Mouse (Mus musculus) MEL-GATA-1-ER (cell line): Measurements from ENCODE around the gene Rflna.

Experiments used
- DNase-seq: peaks from one replicate; pipeline ENCODE4 v3.0.0-alpha.2; 2012; ENCODE audit warnings: low read depth; ENCODE audit errors: extremely low read depth

The Rflna gene

DNA sequence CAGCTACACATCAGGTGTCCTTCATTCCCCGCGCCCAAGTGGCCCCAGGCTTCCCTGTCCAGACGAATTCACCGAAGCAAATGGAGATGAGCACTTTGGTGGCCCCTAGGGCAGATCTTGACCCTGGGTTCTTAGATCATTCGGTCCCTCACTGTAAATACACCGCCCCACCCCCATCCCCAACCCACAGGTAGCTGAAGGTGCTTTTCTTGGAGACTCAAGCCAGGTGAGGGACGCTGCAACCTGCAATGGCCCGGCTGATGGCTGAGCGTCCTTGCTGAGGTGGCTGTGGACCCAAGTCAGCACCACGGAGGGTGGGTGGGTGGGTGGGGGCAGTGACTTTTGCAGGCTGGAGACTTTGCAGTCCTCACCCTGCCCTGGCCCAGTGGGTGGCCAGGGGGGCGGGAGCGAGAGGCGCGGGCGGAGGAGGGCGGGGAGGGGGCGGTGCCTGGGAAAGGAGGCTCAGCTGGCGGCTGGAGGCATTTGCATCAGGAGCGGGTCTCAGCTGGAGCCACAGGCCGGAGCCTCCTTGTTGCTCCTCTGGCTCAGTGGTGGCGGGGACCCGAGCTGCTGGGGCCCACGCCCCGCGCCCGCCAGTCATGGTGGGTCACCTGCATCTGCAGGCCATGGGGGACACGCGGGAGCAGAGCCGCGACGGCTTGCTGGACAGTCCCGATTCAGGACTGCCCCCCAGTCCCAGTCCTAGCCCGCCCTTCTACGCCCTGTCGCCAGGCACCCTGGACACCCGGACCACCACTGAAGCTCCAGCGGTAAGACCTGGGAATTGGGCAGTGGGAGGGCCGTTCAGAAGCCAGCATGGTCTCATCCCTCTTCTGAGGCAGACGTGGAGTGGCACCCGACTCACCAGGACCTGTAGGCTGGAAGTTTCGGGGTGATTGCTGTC lies at the start of gene Rflna:
Gene Rflna, plus strand, starts transcription at position 253 of the 904 bp plus-strand sequence.
- DNase-seq = no peak

DNA sequence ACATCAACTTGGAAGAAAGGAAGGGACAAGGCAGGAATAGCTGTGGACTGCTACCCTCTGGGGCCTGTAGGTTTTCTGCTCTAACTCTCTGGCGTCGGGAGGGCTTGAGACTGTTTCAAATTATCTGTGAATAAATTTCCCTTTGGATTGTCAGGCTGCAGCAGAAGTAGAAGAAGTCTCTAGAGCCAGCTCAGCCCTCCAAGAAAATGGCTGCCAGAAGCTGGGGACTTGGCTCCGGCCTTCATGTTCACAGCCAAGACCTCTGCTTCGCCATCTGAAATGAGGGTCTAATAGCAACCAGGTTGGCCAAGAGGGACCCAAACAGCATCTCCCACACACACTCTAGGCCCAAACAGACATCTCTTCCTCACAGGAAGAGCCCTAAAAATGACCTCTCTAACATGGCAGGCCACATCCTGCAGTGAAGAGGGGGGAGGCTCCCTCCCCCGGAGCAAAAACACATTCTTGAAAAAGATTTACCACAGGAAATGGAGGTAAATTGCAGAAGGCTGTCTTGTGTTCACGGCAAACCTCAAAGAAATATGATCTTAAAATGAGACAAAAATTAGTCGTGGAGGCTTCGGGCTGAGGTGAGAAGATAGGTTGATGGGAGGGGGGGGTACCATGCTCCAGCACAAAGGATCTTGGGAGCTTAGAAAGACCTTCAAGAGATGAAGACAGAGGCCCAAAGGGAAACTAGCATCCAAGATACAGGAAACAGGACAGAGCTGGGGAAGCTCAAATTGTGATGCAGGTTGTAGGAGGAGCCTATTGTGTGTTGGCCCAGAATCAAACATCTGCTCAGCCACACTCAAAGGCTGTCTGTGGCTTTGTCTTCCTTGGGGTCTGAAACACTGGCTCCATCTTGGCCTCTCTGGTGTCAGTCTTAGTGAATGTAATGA lies 48.4 kb upstream of the Rflna start:
- no peak for DNase-seq

- DNase-seq = no peak
Observed at GRCm38 (mm10) chr5:124957491-124957890, 45.5 kb upstream of the Rflna start.

DNA sequence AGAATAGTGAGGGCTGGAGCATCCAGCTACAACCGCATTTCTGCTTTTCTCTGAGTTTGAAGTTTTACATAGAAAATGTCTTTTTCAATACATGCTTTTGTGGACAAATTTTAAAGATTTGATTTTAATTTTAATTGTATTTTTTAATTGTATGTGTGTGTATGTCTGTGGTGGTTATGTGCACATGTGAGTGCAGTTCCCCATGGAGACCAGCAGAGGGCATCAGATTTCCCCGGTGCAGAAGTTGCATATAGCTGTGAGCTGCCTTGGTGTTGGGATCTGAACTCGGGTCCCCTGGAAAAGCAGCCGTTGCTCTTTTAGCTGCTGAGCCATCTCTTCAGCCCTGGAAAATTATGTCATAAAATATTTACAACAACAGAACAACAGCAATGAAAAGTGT lies 43.9 kb upstream of the Rflna start:
- DNase-seq = no peak

DNA sequence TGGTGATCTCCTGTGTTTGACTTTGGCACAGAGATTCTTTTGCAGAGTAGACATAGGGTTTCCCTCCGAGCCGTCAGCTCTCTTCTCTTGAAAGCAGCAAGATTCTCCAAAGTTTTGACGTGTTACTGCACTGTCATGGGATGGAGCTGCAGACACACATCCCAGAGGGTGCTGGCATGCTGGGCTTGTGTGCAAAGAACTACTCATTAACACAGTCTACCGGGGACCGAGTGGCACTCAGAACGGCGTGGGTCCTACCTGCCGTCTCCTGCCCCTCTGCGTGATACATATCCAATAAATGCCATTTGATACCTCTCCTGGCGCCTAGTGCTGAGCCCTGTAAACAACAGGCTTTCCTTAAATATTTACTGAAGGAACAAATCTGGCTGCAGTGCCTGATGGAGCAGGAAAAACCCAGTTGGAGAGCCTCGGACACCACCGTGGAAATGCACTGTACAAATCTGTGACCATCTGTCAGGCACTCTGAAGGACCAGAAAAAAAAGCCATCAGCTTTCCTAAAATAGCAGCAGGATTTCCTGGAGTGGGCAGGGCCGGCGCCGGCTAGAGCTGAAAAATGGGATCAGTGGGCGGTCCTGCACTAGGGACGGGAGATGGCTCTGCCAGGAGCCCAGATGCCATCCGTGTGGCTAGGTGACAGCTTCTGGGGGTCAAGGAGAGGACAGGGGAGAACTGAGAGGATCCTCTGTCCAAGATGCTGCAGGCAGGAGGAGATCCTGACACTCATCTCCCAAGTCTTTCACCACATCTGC lies 42.7 kb upstream of the Rflna start:
- DNase-seq = no peak

DNA sequence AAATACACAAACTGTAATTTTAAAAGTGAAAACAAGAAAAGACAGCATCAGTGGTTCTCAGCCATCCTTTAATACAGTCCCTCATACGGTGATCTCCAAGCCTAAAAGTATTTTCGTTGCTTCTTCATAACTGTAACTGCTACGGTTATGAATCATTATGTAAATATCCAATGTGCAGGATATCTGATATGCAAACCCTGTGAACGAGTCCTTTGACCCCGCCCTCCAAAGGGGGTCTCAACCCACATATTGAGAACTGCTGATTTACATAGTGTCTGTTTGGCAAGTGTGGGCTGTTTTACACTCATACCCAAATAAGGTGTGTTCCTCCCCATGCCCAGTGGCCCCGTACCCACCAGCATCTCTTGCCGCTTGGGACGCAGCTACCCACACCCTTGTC lies 41.6 kb upstream of the Rflna start:
- DNase-seq = no peak

GRCm38 (mm10) chr5:124962761-124963160 lies 40.3 kb upstream of the Rflna start:
- no peak for DNase-seq

GRCm38 (mm10) chr5:124963806-124964672 lies 39.0 kb upstream of the Rflna start:
- DNase-seq = no peak

DNA sequence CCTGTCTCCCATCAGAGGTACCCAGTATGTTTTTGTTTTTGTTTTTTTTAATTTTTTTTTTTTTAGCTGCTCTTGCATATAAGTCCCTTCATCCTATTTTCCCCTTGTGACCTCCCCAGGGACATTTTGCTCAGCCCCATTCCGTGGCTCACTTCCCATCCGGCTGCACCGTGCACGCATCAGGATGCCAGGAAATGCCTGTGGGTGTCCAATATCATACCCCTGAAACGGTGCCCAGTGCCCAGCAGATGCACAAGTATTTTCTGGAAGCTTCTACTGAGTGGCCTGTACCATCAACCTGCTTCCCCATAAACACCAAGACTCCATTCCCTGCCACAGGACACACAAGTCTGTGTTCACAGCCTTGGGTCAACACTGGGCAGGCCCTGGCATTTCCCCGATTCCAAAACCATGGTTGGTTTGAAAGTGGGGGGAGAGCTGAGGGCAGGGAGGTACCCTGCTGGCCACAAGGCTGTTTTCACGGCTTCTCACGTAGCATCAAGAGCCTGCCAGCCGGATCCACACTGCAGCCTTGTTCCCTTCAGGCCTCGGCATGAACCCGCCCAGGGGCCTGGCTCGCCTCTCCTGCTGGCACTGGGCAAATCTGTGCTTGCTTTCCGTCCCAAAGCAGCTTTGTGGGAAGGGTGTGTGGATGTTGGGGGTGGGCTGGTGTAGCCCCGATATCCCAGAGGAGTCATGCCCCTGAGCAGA lies 36.2 kb upstream of the Rflna start:
- DNase-seq = no peak

DNA sequence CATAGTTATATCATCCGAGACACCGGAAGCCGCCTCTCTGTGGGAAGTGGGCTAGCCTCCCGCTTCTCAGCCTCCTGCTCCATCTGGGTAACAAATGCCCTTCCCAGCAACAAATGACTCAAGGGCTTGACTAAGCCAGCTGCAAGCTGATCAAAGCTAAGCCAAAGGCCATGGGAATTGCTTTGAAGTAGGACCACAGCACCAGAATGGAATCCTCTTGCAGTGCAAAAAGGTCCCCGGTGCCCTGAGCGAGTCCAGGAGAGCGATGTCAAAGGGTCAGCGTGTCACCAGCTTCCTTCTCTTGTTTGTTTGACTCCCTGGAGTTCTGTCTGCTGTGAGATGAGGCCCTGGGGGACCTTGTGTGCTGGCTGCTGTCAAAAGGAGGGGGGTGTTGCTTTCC lies 33.2 kb upstream of the Rflna start:
- no peak for DNase-seq

DNA sequence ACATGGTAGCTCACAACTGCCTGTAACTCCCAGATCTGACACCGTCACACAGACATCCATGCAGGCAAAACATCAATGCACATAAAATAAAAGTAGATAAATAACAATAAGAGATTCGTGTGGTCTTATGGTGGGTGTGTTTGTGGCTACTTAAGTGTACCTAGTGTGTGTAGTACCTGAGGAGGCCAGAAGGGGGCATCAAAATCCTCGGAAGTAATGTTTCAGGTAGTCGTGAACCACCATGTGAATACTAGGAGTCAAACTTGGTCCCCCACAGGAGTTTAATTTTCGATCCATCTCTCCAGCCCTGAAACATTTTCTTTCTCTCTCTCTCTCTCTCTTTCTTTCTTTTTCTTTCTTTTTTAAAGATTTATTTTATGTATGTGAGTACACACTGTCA lies 16.8 kb upstream of the Rflna start:
- peak; percentile 24 for DNase-seq

GRCm38 (mm10) chr5:124986656-124987055 lies 16.4 kb upstream of the Rflna start:
- no peak for DNase-seq

- no peak for DNase-seq
Observed at GRCm38 (mm10) chr5:124989724-124990123, 13.3 kb upstream of the Rflna start.

DNA sequence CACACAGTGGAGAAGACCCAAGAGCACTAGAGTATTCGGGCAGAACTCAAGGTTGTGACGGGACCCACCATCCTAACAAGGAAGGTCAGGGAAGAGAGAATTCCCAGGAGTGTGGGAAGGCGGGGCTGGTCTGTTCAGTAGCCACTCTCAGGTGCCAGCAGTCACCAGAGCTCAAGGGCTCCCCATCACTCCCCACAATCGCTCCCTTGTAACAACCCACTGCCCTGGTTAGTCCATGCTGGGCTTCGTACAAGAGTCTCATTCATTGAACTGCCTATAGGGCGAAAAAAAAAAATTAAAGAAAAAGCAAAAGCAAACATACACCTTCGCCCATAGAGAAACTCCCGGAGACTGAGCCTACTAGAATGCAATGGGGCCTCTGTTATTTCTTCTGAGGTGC lies 10.7 kb upstream of the Rflna start:
- no peak for DNase-seq

GRCm38 (mm10) chr5:124992891-124993290 lies 10.1 kb upstream of the Rflna start:
- DNase-seq = no peak

- DNase-seq = no peak
Observed at GRCm38 (mm10) chr5:124996816-124997215, 6.2 kb upstream of the Rflna start.

- no peak for DNase-seq
Observed at GRCm38 (mm10) chr5:124997913-124998312, 5.1 kb upstream of the Rflna start.

GRCm38 (mm10) chr5:125000756-125001250 lies 2.2 kb upstream of the Rflna start:
- no peak for DNase-seq

- no peak for DNase-seq
Observed at GRCm38 (mm10) chr5:125003873-125004255, 843 bp downstream of the Rflna start.
